Mouse (Mus musculus) liver, embryonic 11.5 days (tissue): Measurements from ENCODE around the gene Pitpnm3. TPM values are rescaled to one million over a fixed set of nuclear protein-coding genes. Genes with fewer than 3 reads are reported as not detected.

Experiments
- ATAC-seq: fragments of 200-750 bp; cut with Nextera tagmentation; replicated peaks from 2 replicates; pipeline ENCODE4 v1.8.0; 2017; ENCODE audit warnings: moderate number of reproducible peaks, mild to moderate bottlenecking, moderate TSS enrichment, moderate library complexity; ENCODE audit not compliant: low FRiP score
- DNase-seq: peaks from one replicate; pipeline ENCODE4 v3.0.0-alpha.2; 2017; ENCODE audit warnings: low spot score
- H3K27ac ChIP-seq: fragments of 300-500 bp; sonication (generic); 2 replicates; pipeline ENCODE4 v1.5.1; 2014; ENCODE audit warnings: mild to moderate bottlenecking, low read depth, low read length, control low read depth
- H3K27me3 ChIP-seq: fragments of 300-500 bp; sonication (generic); replicated peaks from 2 replicates; pipeline ENCODE4 v1.6.1; 2014; ENCODE audit warnings: low read length, mixed read lengths; ENCODE audit not compliant: control insufficient read depth, insufficient read depth
- H3K36me3 ChIP-seq: fragments of 300-500 bp; sonication (generic); 2 replicates; pipeline ENCODE4 v1.6.1; 2014; ENCODE audit warnings: mild to moderate bottlenecking, low read length, moderate library complexity, mixed read lengths; ENCODE audit not compliant: control insufficient read depth, insufficient read depth
- H3K4me1 ChIP-seq: fragments of 300-500 bp; sonication (generic); replicated peaks from 2 replicates; pipeline ENCODE4 v1.6.1; 2014; ENCODE audit warnings: low read length, mixed read lengths; ENCODE audit not compliant: control insufficient read depth, insufficient read depth
- H3K4me2 ChIP-seq: fragments of 300-500 bp; sonication (generic); 2 replicates; pipeline ENCODE4 v1.6.1; 2014; ENCODE audit warnings: mild to moderate bottlenecking, control low read depth, moderate library complexity
- H3K4me3 ChIP-seq: fragments of 300-500 bp; sonication (generic); 2 replicates; pipeline ENCODE4 v1.5.1; 2014; ENCODE audit warnings: low read depth, low read length, control low read depth
- H3K9ac ChIP-seq: fragments of 300-500 bp; sonication (generic); 2 replicates; pipeline ENCODE4 v1.6.1; 2014; ENCODE audit warnings: low read depth, low read length, control low read depth
- H3K9me3 ChIP-seq: fragments of 300-500 bp; sonication (generic); 2 replicates; pipeline ENCODE4 v1.6.1; 2016; ENCODE audit warnings: low read length, inconsistent platforms, mixed read lengths; ENCODE audit not compliant: control insufficient read depth
- WGBS: fragments of 180-500 bp; shearing (Covaris S2); extraction: QIAGEN DNeasy Blood & Tissue Kit; methylation state at CpG from one replicate; pipeline ENCODE4 v1.1.7; 2014; 5-methylcytosine and 5-hydroxymethylcytosine counted together
- polyA plus RNA-seq: library from polyadenylated mRNA; unstranded; fragments of >200 nt; fragmentation: Nextera tagmentation; extraction: Ambion mirVana; gene quantifications from 2 replicates; pipeline ENCODE4 v1.2.1, GENCODE M21; 2014

The Pitpnm3 gene
- polyA plus RNA-seq, 1 experiment from 2014 or later = 0.08 TPM

GRCm38 (mm10) chr11:72074230-72074629 lies 61.3 kb downstream of the Pitpnm3 start:
- Histone ChIP-seq H3K27ac (no peak overlapping the region), H3K27me3 (peaks cover 2% of the 10 kb centered on the region; the same call in 1 of the 2 replicates), H3K4me1 (no peaks in the 10 kb centered on the region), H3K4me2 (no peak overlapping the region), H3K9ac (no peak overlapping the region), H3K4me3 (no peak overlapping the region), H3K9me3 (no peaks in the 10 kb centered on the region), H3K36me3 (no peaks in the 10 kb centered on the region)
- 67% methylated on average over 13 of the region's 13 CpGs for WGBS
- DNase-seq (no peak), ATAC-seq (no peak)

- Histone ChIP-seq H3K4me3 (no peak overlapping the region), H3K27me3 (peaks cover 2% of the 10 kb centered on the region; the same call in 1 of the 2 replicates), H3K4me1 (no peaks in the 10 kb centered on the region), H3K4me2 (no peak overlapping the region), H3K27ac (no peak overlapping the region), H3K36me3 (no peaks in the 10 kb centered on the region), H3K9me3 (no peaks in the 10 kb centered on the region), H3K9ac (no peak overlapping the region)
- DNase-seq = no peak
- 38% methylated on average over 6 of the region's 6 CpGs for WGBS
- ATAC-seq = no peak
Measured at GRCm38 (mm10) chr11:72072331-72072905, 63.2 kb downstream of the Pitpnm3 start.

GRCm38 (mm10) chr11:72070733-72071132 lies 64.8 kb downstream of the Pitpnm3 start:
- Histone ChIP-seq H3K9ac (no peak overlapping the region), H3K4me3 (no peak overlapping the region), H3K9me3 (no peaks in the 10 kb centered on the region), H3K27ac (no peak overlapping the region), H3K36me3 (no peaks in the 10 kb centered on the region), H3K4me2 (no peak overlapping the region), H3K4me1 (no peaks in the 10 kb centered on the region), H3K27me3 (peaks cover 2% of the 10 kb centered on the region; the same call in 1 of the 2 replicates)
- WGBS = 85% methylated on average over 9 of the region's 9 CpGs
- no peak for ATAC-seq
- DNase-seq = no peak

- no peaks in the 10 kb centered on the region for H3K9me3 ChIP-seq
- H3K36me3 ChIP-seq = no peaks in the 10 kb centered on the region
- H3K27me3 ChIP-seq = no peaks in the 10 kb centered on the region; the same call in 1 of the 2 replicates
- H3K4me3 ChIP-seq = no peak overlapping the region
- H3K4me1 ChIP-seq = no peaks in the 10 kb centered on the region
- WGBS = 83% methylated on average over 7 of the region's 7 CpGs
- DNase-seq (no peak), ATAC-seq (no peak)
- H3K9ac ChIP-seq = no peak overlapping the region
- no peak overlapping the region for H3K4me2 ChIP-seq
- H3K27ac ChIP-seq = no peak overlapping the region
Measured at GRCm38 (mm10) chr11:72068026-72068425, 67.6 kb downstream of the Pitpnm3 start.

- DNase-seq = no peak
- no peaks in the 10 kb centered on the region for H3K36me3 ChIP-seq
- WGBS = 72% methylated on average over 5 of the region's 5 CpGs
Measured at GRCm38 (mm10) chr11:72067326-72067725, 68.3 kb downstream of the Pitpnm3 start.

GRCm38 (mm10) chr11:72066330-72066729 lies 69.2 kb downstream of the Pitpnm3 start:
- Histone ChIP-seq H3K9me3 (no peaks in the 10 kb centered on the region), H3K36me3 (no peaks in the 10 kb centered on the region), H3K27ac (no peak overlapping the region), H3K4me3 (no peak overlapping the region), H3K4me1 (no peaks in the 10 kb centered on the region), H3K4me2 (no peak overlapping the region), H3K27me3 (no peaks in the 10 kb centered on the region; the same call in 1 of the 2 replicates), H3K9ac (no peak overlapping the region)
- DNase-seq (no peak), ATAC-seq (no peak)
- WGBS = 34% methylated on average over 6 of the region's 6 CpGs

More at GRCm38 (mm10) chr11:72067326-72067725, 68.3 kb downstream of the Pitpnm3 start:
- Histone ChIP-seq H3K9ac (no peak overlapping the region), H3K4me2 (no peak overlapping the region), H3K4me3 (no peak overlapping the region), H3K9me3 (no peaks in the 10 kb centered on the region), H3K27ac (no peak overlapping the region), H3K27me3 (no peaks in the 10 kb centered on the region; the same call in 1 of the 2 replicates), H3K4me1 (no peaks in the 10 kb centered on the region)
- ATAC-seq = no peak

GRCm38 (mm10) chr11:72065103-72065502 lies 70.5 kb downstream of the Pitpnm3 start:
- no peak overlapping the region for H3K4me2 ChIP-seq
- H3K4me3 ChIP-seq = no peak overlapping the region
- no peaks in the 10 kb centered on the region for H3K36me3 ChIP-seq
- no peaks in the 10 kb centered on the region for H3K4me1 ChIP-seq
- no peaks in the 10 kb centered on the region for H3K9me3 ChIP-seq
- no peak overlapping the region for H3K9ac ChIP-seq
- DNase-seq (no peak), ATAC-seq (no peak)
- no peaks in the 10 kb centered on the region for H3K27me3 ChIP-seq
- no peak overlapping the region for H3K27ac ChIP-seq
- WGBS = 79% methylated on average over 8 of the region's 8 CpGs

GRCm38 (mm10) chr11:72064414-72064813 lies 71.2 kb downstream of the Pitpnm3 start:
- no peak overlapping the region for H3K27ac ChIP-seq
- H3K4me2 ChIP-seq = no peak overlapping the region
- DNase-seq (no peak), ATAC-seq (no peak)
- H3K9ac ChIP-seq = no peak overlapping the region
- H3K4me1 ChIP-seq = no peaks in the 10 kb centered on the region
- H3K36me3 ChIP-seq = no peaks in the 10 kb centered on the region
- no peak overlapping the region for H3K4me3 ChIP-seq
- no peaks in the 10 kb centered on the region for H3K9me3 ChIP-seq
- WGBS = 57% methylated on average over 6 of the region's 6 CpGs
- H3K27me3 ChIP-seq = no peaks in the 10 kb centered on the region

GRCm38 (mm10) chr11:72061093-72061620 lies 74.4 kb downstream of the Pitpnm3 start:
- Histone ChIP-seq H3K9me3 (no peaks in the 10 kb centered on the region), H3K27ac (no peak overlapping the region), H3K9ac (no peak overlapping the region), H3K4me1 (no peaks in the 10 kb centered on the region), H3K36me3 (no peaks in the 10 kb centered on the region), H3K4me3 (no peak overlapping the region), H3K4me2 (no peak overlapping the region), H3K27me3 (0 out of 2 replicates have a peak, but pooled peaks cover 2% of the 10 kb centered on the region)
- no peak for ATAC-seq
- no peak for DNase-seq
- 65% methylated on average over 13 of the region's 13 CpGs for WGBS
